17 mouse cellular contexts compared by ENCODE assay signal in genomic region chr13:94258530-94258929, GRCm38 (mm10).
"Had no signal": no experiment of that assay in that cellular context is flagged by ENCODE, and none has a peak within 500 bp of the region (broad histone marks: within the 10 kb centered on the region; RNA-seq: fewer than 3 reads in every experiment).

No protein-coding gene starts in this region.

- H3K4me1 ChIP-seq: hindbrain, embryonic 12.5 days; neural tube, embryonic 12.5 days had no signal

- H3K4me2 ChIP-seq: hindbrain, embryonic 12.5 days; limb, embryonic 12.5 days; lung, embryonic 15.5 days; midbrain, embryonic 11.5 days; midbrain, embryonic 15.5 days; neural tube, embryonic 12.5 days had no signal

- ATAC-seq: hindbrain, embryonic 16.5 days; inflammation-experienced regulatory T-cells, adult 6 months; midbrain, embryonic 15.5 days had no signal

- H3K36me3 ChIP-seq: hindbrain, embryonic 12.5 days; limb, embryonic 12.5 days; liver, embryonic 13.5 days; lung, embryonic 15.5 days; midbrain, embryonic 15.5 days; neural tube, embryonic 12.5 days had no signal

- H3K9ac ChIP-seq: hindbrain, embryonic 12.5 days; limb, embryonic 12.5 days; liver, embryonic 13.5 days; lung, embryonic 15.5 days; midbrain, embryonic 15.5 days; neural tube, embryonic 12.5 days had no signal

- H3K9me3 ChIP-seq: hindbrain, embryonic 12.5 days; limb, embryonic 12.5 days; liver, embryonic 13.5 days; lung, embryonic 15.5 days; megakaryocyte, embryonic 14.5 days; midbrain, embryonic 15.5 days; neural tube, embryonic 12.5 days had no signal

- H3K27me3 ChIP-seq: hindbrain, embryonic 12.5 days; limb, embryonic 12.5 days; liver, embryonic 13.5 days; lung, embryonic 15.5 days; megakaryocyte, embryonic 14.5 days; midbrain, embryonic 15.5 days; neural tube, embryonic 12.5 days had no signal

- H3K4me3 ChIP-seq: hindbrain, embryonic 12.5 days; layer of hippocampus, adult 2 months; limb, embryonic 12.5 days; liver, embryonic 13.5 days; lung, embryonic 15.5 days; midbrain, embryonic 15.5 days; neural tube, embryonic 12.5 days had no signal

- DNase-seq: liver, embryonic 13.5 days; lung, postnatal 14 days; spleen, adult 18-20 months; thymus, adult 18-20 months; thymus, postnatal 14 days had no signal

- H3K27ac ChIP-seq: hindbrain, embryonic 12.5 days; kidney, postnatal 0 days; layer of hippocampus, adult 2 months; limb, embryonic 12.5 days; lung, embryonic 15.5 days; macrophage; midbrain, embryonic 15.5 days; neural tube, embryonic 12.5 days had no signal
